ENCODE assay signal across 8 mouse cellular contexts in genomic region chr7:55744566-55745220, GRCm38 (mm10). TPM values are rescaled to one million over a fixed set of nuclear protein-coding genes. Genes with fewer than 3 reads are reported as not detected.
DNase-seq lines count a peak whose midpoint lies in the region; ATAC-seq and TF ChIP-seq lines count a peak whose summit lies in the region.

No protein-coding gene starts in this region.

- H3K9me3 ChIP-seq in hindbrain, embryonic 16.5 days (ENCODE audit: control insufficient read depth, low read length): no peaks in the 10 kb centered on the region
- no peaks in the 10 kb centered on the region for H3K9me3 ChIP-seq in midbrain, postnatal 0 days (ENCODE audit: low read length)
- no peaks in the 10 kb centered on the region for H3K9me3 ChIP-seq in heart, embryonic 11.5 days (replicated peaks; ENCODE audit: control insufficient read depth, low read length)

- no peaks in the 10 kb centered on the region for H3K36me3 ChIP-seq in hindbrain, embryonic 16.5 days (ENCODE audit: control insufficient read depth, insufficient read depth, low read length)
- H3K36me3 ChIP-seq in midbrain, postnatal 0 days (ENCODE audit: insufficient read depth, low read length): no peaks in the 10 kb centered on the region
- no peaks in the 10 kb centered on the region for H3K36me3 ChIP-seq in heart, embryonic 11.5 days (ENCODE audit: control insufficient read depth, insufficient read depth, low read length)

- WGBS in hindbrain, embryonic 16.5 days: 24% methylated on average over 10 of the region's 10 CpGs
- WGBS in midbrain, postnatal 0 days: 36% methylated on average over 10 of the region's 10 CpGs
- 71% methylated on average over 10 of the region's 10 CpGs for WGBS in heart, embryonic 11.5 days (ENCODE audit: insufficient replicate concordance)

- DNase-seq in adrenal gland, adult 2 months: peak; percentile 15
- no peak for DNase-seq in adrenal gland, postnatal 25 days
- DNase-seq in cerebellum, adult 9-11 months: peak; percentile 86
- DNase-seq in midbrain, postnatal 0 days (ENCODE audit: low spot score): peak; percentile 66
- DNase-seq in heart, postnatal 25 days (ENCODE audit: low spot score): no peak
- no peak for DNase-seq in kidney, postnatal 14 days

- no peak overlapping the region for H3K4me3 ChIP-seq in hindbrain, embryonic 16.5 days (ENCODE audit: low read length)
- no peak overlapping the region for H3K4me3 ChIP-seq in midbrain, postnatal 0 days (ENCODE audit: low read depth, low read length)
- no peak overlapping the region for H3K4me3 ChIP-seq in heart, embryonic 11.5 days (ENCODE audit: low read depth, low read length)

- H3K27ac ChIP-seq in hindbrain, embryonic 16.5 days (ENCODE audit: low read depth, low read length): peak overlapping the region; percentile 63; the same call in 1 of the 2 replicates
- H3K27ac ChIP-seq in midbrain, postnatal 0 days (ENCODE audit: low read depth, low read length): no peak overlapping the region
- H3K27ac ChIP-seq in heart, embryonic 11.5 days (ENCODE audit: low read depth, low read length): no peak overlapping the region

- no peak for TF ChIP-seq CTCF in midbrain, postnatal 0 days (IDR thresholded peaks at IDR 0.05)

- H3K4me2 ChIP-seq in hindbrain, embryonic 16.5 days (ENCODE audit: low read length): no peak overlapping the region
- no peak overlapping the region for H3K4me2 ChIP-seq in midbrain, postnatal 0 days (ENCODE audit: low read depth, low read length, poor library complexity, severe bottlenecking)
- H3K4me2 ChIP-seq in heart, embryonic 11.5 days: no peak overlapping the region

- intact Hi-C loops in heart, postnatal 25 days (cut with DNase I): no loop called here

- no peak overlapping the region for H3K9ac ChIP-seq in hindbrain, embryonic 16.5 days (ENCODE audit: low read depth, low read length)
- H3K9ac ChIP-seq in midbrain, postnatal 0 days (replicated peaks; ENCODE audit: low read length, poor library complexity, severe bottlenecking): no peak overlapping the region
- no peak overlapping the region for H3K9ac ChIP-seq in heart, embryonic 11.5 days (ENCODE audit: low read depth, low read length)

- no peaks in the 10 kb centered on the region for H3K27me3 ChIP-seq in hindbrain, embryonic 16.5 days (replicated peaks; ENCODE audit: control insufficient read depth, insufficient read depth, low read length)
- H3K27me3 ChIP-seq in midbrain, postnatal 0 days (ENCODE audit: insufficient read depth, low read length): no peaks in the 10 kb centered on the region
- no peaks in the 10 kb centered on the region for H3K27me3 ChIP-seq in heart, embryonic 11.5 days (ENCODE audit: control insufficient read depth, insufficient read depth, low read length)

- peaks cover 3% of the 10 kb centered on the region; the same call in 1 of the 2 replicates for H3K4me1 ChIP-seq in hindbrain, embryonic 16.5 days (ENCODE audit: control insufficient read depth, insufficient read depth, low read depth, low read length)
- H3K4me1 ChIP-seq in midbrain, postnatal 0 days (ENCODE audit: insufficient read depth, low read length): no peaks in the 10 kb centered on the region
- no peaks in the 10 kb centered on the region for H3K4me1 ChIP-seq in heart, embryonic 11.5 days (ENCODE audit: control insufficient read depth, insufficient read depth, low read length)

- ATAC-seq in hindbrain, embryonic 16.5 days: peak; percentile 86
- ATAC-seq in midbrain, postnatal 0 days (ENCODE audit: low FRiP score): no peak; the same call in 1 of the 2 replicates
- ATAC-seq in heart, embryonic 11.5 days (replicated peaks; ENCODE audit: insufficient number of reproducible peaks, low FRiP score, low TSS enrichment): no peak

RNA-seq across cellular contexts. Expression of gene Siglech, which starts 23.3 kb away (rescaled TPM):
- total RNA-seq in adrenal gland, adult 2 months (2021): 1 to 10 TPM in 1 of 2 experiments, under 1 TPM in 1; 0.46 to 1.4 TPM
- 0.88 TPM in 2 replicates for polyA plus RNA-seq in adrenal gland, adult 2 months (2012; rRNA removed)
- total RNA-seq in adrenal gland, postnatal 25 days (2021): 0.30 and 0.62 TPM in 2 replicates
- 1.5 and 3.1 TPM in 2 replicates for polyA plus RNA-seq in hindbrain, embryonic 16.5 days (2015; fragmentation: Nextera tagmentation; extraction: Ambion mirVana)
- total RNA-seq in midbrain, postnatal 0 days (2014; rRNA removed): 2.2 and 4.4 TPM in 2 replicates
- polyA plus RNA-seq in midbrain, postnatal 0 days (2015; fragmentation: Nextera tagmentation; extraction: Ambion mirVana): 4.1 and 4.5 TPM in 2 replicates
- under 1 TPM; 0.16 to 0.31 TPM for total RNA-seq in heart, postnatal 25 days (2021)
- polyA plus RNA-seq in heart, embryonic 11.5 days (2014; fragmentation: Nextera tagmentation; extraction: Ambion mirVana): 0.11 TPM in 1 of 2 replicates, not detected in the other

RNA-seq across cellular contexts. Expression of gene Tubgcp5, which starts 49.3 kb away (rescaled TPM):
- 10 to 100 TPM; 14.8 to 19.5 TPM for total RNA-seq in adrenal gland, adult 2 months (2021)
- 2.0 and 2.6 TPM in 2 replicates for polyA plus RNA-seq in adrenal gland, adult 2 months (2012; rRNA removed)
- total RNA-seq in adrenal gland, postnatal 25 days (2021): 19.1 and 30.5 TPM in 2 replicates
- 34.5 and 35.2 TPM in 2 replicates for polyA plus RNA-seq in hindbrain, embryonic 16.5 days (2015; fragmentation: Nextera tagmentation; extraction: Ambion mirVana)
- 17.8 and 27.3 TPM in 2 replicates for total RNA-seq in midbrain, postnatal 0 days (2014; rRNA removed)
- polyA plus RNA-seq in midbrain, postnatal 0 days (2015; fragmentation: Nextera tagmentation; extraction: Ambion mirVana): 21.5 and 21.6 TPM in 2 replicates
- 10 to 100 TPM; 10.6 to 11.0 TPM for total RNA-seq in heart, postnatal 25 days (2021)
- 16.9 and 22.5 TPM in 2 replicates for polyA plus RNA-seq in heart, embryonic 11.5 days (2014; fragmentation: Nextera tagmentation; extraction: Ambion mirVana)

Comparison
In these comparisons a context has a peak if more than half of its experiments do, and no peak if none do; other contexts are left out.
1. DNase-seq: peak in adrenal gland, adult 2 months (single experiment), cerebellum, adult 9-11 months (single experiment) and midbrain, postnatal 0 days (single experiment); none in adrenal gland, postnatal 25 days (single experiment), heart, postnatal 25 days (single experiment) and kidney, postnatal 14 days (single experiment).